Mouse (Mus musculus): Measurements from ENCODE around the gene Fam71e1. TPM values are rescaled to one million over a fixed set of nuclear protein-coding genes. Genes with fewer than 3 reads are reported as not detected.

Fam71e1 gene
- polyA plus RNA-seq, 1 experiment from 2014 or later: 25.3 TPM

GRCm38 (mm10) chr7:44526414-44527154 lies 30.2 kb downstream of the Fam71e1 start:
- ATAC-seq (replicated peaks; ENCODE audit: low FRiP score): no peak
- no peak overlapping the region for H3K9ac ChIP-seq (ENCODE audit: low read length)

DNA sequence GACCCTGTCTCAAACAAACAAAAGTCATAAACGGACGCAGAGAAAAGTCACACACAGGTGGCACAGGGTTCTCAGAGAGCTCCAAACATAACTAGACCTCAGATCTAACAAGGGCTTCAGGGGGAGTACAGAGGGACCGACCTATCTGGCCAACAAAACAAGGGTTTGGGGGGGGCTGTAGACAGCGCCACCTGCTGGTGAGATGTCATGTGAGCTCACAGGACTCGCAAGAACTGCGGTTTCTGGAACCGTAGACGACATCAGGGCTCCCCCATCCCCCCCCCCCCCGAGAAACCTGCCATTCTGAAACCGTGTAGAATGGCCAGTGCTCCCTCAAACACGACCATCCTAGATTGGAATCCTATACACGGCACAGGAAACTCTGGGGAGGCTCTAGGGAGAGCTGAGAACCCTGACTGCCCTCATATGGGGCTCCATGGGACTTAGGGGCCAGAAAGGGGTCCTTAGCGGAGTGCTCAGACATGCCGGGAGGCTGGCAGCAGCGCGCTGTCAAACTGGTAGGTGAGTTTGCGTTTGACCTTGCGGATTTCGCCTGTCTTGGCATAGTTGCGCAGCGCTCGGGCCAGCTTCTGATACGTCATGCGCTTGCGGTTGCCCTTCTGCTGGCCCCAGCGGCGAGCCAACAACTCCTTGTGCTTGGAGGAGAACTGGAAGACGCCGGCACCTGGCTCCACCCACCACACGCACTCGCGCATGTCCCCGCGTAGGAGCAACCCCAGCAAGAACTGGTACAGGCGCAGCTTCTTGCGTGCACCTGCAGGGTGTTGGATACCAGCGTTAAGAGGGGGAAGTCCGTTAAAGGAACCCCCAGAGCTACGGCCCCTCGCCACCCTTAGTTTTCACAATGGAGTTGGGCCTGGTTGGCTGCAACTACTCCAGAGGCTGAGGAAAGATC lies 31.4 kb downstream of the Fam71e1 start:
- H3K27me3 ChIP-seq (ENCODE audit: control insufficient read depth, insufficient read depth, low read length): peaks cover 4% of the 10 kb centered on the region; the same call in 1 of the 2 replicates

More at GRCm38 (mm10) chr7:44526414-44527154, 30.2 kb downstream of the Fam71e1 start:
- Histone ChIP-seq H3K4me1 (replicated peaks; ENCODE audit: control insufficient read depth, insufficient read depth, low read length) (0 out of 2 replicates have a peak, but pooled peaks cover 5% of the 10 kb centered on the region), H3K4me2 (ENCODE audit: low read depth, low read length, severe bottlenecking) (no peak overlapping the region), H3K27me3 (ENCODE audit: control insufficient read depth, insufficient read depth, low read length) (peaks cover 7% of the 10 kb centered on the region; the same call in 1 of the 2 replicates), H3K9me3 (ENCODE audit: control insufficient read depth, low read length) (no peaks in the 10 kb centered on the region), H3K27ac (ENCODE audit: low read depth, low read length) (no peak overlapping the region), H3K4me3 (ENCODE audit: low read depth, low read length) (no peak overlapping the region), H3K36me3 (ENCODE audit: control insufficient read depth, insufficient read depth, low read length) (no peaks in the 10 kb centered on the region)
- 89% methylated on average over 14 of the region's 14 CpGs for WGBS
- DNase-seq (ENCODE audit: low spot score): no peak

GRCm38 (mm10) chr7:44529518-44529917 lies 33.1 kb downstream of the Fam71e1 start:
- WGBS: 70% methylated on average over 5 of the region's 5 CpGs
- Histone ChIP-seq H3K27me3 (ENCODE audit: control insufficient read depth, insufficient read depth, low read length) (peaks cover 3% of the 10 kb centered on the region; the same call in 1 of the 2 replicates), H3K4me3 (ENCODE audit: low read depth, low read length) (no peak overlapping the region), H3K9ac (ENCODE audit: low read length) (no peak overlapping the region), H3K4me1 (replicated peaks; ENCODE audit: control insufficient read depth, insufficient read depth, low read length) (0 out of 2 replicates have a peak, but pooled peaks cover 5% of the 10 kb centered on the region), H3K9me3 (ENCODE audit: control insufficient read depth, low read length) (no peaks in the 10 kb centered on the region), H3K36me3 (ENCODE audit: control insufficient read depth, insufficient read depth, low read length) (peaks cover 10% of the 10 kb centered on the region), H3K27ac (ENCODE audit: low read depth, low read length) (no peak overlapping the region), H3K4me2 (ENCODE audit: low read depth, low read length, severe bottlenecking) (no peak overlapping the region)
- ATAC-seq (replicated peaks; ENCODE audit: low FRiP score) (no peak), DNase-seq (ENCODE audit: low spot score) (no peak)

More for the DNA sequence above, 31.4 kb downstream of the Fam71e1 start:
- Histone ChIP-seq H3K4me3 (ENCODE audit: low read depth, low read length) (peak overlapping the region; percentile 27), H3K36me3 (ENCODE audit: control insufficient read depth, insufficient read depth, low read length) (no peaks in the 10 kb centered on the region), H3K4me2 (ENCODE audit: low read depth, low read length, severe bottlenecking) (peak overlapping the region; percentile 66), H3K4me1 (replicated peaks; ENCODE audit: control insufficient read depth, insufficient read depth, low read length) (0 out of 2 replicates have a peak, but pooled peaks cover 5% of the 10 kb centered on the region), H3K27ac (ENCODE audit: low read depth, low read length) (no peak overlapping the region), H3K9ac (ENCODE audit: low read length) (peak overlapping the region; percentile 39; the same call in 1 of the 2 replicates), H3K9me3 (ENCODE audit: control insufficient read depth, low read length) (no peaks in the 10 kb centered on the region)
- ATAC-seq (replicated peaks; ENCODE audit: low FRiP score) (no peak; the same call in 1 of the 2 replicates), DNase-seq (ENCODE audit: low spot score) (peak; percentile 88)
- 6% methylated on average over 40 of the region's 40 CpGs for WGBS

DNA sequence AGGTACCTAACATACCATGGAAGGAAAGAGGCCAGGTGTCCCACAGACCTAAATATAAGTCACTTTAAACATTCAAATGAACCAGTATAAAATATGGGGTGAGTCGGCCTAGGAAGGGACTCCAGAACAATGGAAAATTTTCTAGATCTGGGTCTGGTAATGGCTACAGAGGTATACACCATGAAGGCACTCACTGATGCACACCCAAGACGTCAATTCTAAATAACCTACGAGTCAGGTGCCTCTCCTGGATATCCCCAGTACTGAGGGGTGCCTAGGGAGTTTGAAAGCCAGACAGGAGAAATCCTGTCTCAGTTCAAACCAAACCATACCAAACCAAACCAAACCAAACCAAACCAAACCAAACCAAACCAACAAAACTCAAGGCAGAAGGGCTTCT lies 34.1 kb downstream of the Fam71e1 start:
- Histone ChIP-seq H3K27me3 (ENCODE audit: control insufficient read depth, insufficient read depth, low read length) (0 out of 2 replicates have a peak, but pooled peaks cover 1% of the 10 kb centered on the region), H3K4me3 (ENCODE audit: low read depth, low read length) (no peak overlapping the region), H3K27ac (ENCODE audit: low read depth, low read length) (no peak overlapping the region), H3K4me2 (ENCODE audit: low read depth, low read length, severe bottlenecking) (no peak overlapping the region), H3K36me3 (ENCODE audit: control insufficient read depth, insufficient read depth, low read length) (peaks cover 10% of the 10 kb centered on the region), H3K4me1 (replicated peaks; ENCODE audit: control insufficient read depth, insufficient read depth, low read length) (0 out of 2 replicates have a peak, but pooled peaks cover 3% of the 10 kb centered on the region), H3K9me3 (ENCODE audit: control insufficient read depth, low read length) (no peaks in the 10 kb centered on the region), H3K9ac (ENCODE audit: low read length) (no peak overlapping the region)
- no peak for ATAC-seq (replicated peaks; ENCODE audit: low FRiP score)
- 78% methylated on average over 3 of the region's 3 CpGs for WGBS
- no peak for DNase-seq (ENCODE audit: low spot score)

DNA sequence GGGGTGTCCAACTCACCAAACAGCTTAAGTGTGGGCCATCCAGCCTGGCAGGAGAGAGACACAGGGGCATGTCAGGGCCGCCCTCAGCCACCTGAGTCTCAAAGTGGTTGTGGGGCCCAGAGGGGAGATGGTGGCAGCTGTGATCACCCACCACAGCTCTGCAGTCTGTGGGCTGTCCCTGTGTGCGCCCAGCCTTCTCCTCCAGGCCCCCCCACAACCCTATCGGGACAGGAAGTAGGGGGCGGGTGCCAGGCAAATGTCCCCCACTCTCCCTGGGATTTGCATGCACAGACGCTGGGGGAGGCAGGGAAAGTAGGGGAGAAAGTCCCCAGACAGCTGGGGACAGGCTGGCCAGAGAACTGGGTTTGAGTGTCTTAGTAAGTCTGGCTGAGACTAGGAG lies 34.8 kb downstream of the Fam71e1 start:
- no peaks in the 10 kb centered on the region for H3K9me3 ChIP-seq (ENCODE audit: control insufficient read depth, low read length)
- ATAC-seq (replicated peaks; ENCODE audit: low FRiP score): no peak
- H3K27me3 ChIP-seq (ENCODE audit: control insufficient read depth, insufficient read depth, low read length): no peaks in the 10 kb centered on the region
- no peak overlapping the region for H3K27ac ChIP-seq (ENCODE audit: low read depth, low read length)
- 54% methylated on average over 5 of the region's 5 CpGs for WGBS
- peaks cover 10% of the 10 kb centered on the region for H3K36me3 ChIP-seq (ENCODE audit: control insufficient read depth, insufficient read depth, low read length)
- H3K9ac ChIP-seq (ENCODE audit: low read length): no peak overlapping the region
- no peak overlapping the region for H3K4me2 ChIP-seq (ENCODE audit: low read depth, low read length, severe bottlenecking)
- H3K4me1 ChIP-seq (replicated peaks; ENCODE audit: control insufficient read depth, insufficient read depth, low read length): 0 out of 2 replicates have a peak, but pooled peaks cover 3% of the 10 kb centered on the region
- DNase-seq (ENCODE audit: low spot score): no peak
- H3K4me3 ChIP-seq (ENCODE audit: low read depth, low read length): no peak overlapping the region

GRCm38 (mm10) chr7:44531946-44532732 lies 35.8 kb downstream of the Fam71e1 start, which contains the start of gene Spib:
Gene Spib, minus strand, starts transcription at chr7:44532071.
- Histone ChIP-seq H3K27me3 (ENCODE audit: control insufficient read depth, insufficient read depth, low read length) (no peaks in the 10 kb centered on the region), H3K4me1 (replicated peaks; ENCODE audit: control insufficient read depth, insufficient read depth, low read length) (0 out of 2 replicates have a peak, but pooled peaks cover 3% of the 10 kb centered on the region), H3K4me2 (ENCODE audit: low read depth, low read length, severe bottlenecking) (no peak within 1 kb of the TSS), H3K27ac (ENCODE audit: low read depth, low read length) (no peak within 1 kb of the TSS), H3K36me3 (ENCODE audit: control insufficient read depth, insufficient read depth, low read length) (peaks cover 10% of the 10 kb centered on the region), H3K4me3 (ENCODE audit: low read depth, low read length) (no peak within 1 kb of the TSS), H3K9ac (ENCODE audit: low read length) (no peak within 1 kb of the TSS), H3K9me3 (ENCODE audit: control insufficient read depth, low read length) (no peaks in the 10 kb centered on the region)
- 82% methylated on average over 4 of the region's 4 CpGs for WGBS
- no peak for ATAC-seq (replicated peaks; ENCODE audit: low FRiP score)
- no peak for DNase-seq (ENCODE audit: low spot score)

GRCm38 (mm10) chr7:44532918-44533745 lies 36.8 kb downstream of the Fam71e1 start:
- WGBS: 89% methylated on average over 29 of the region's 29 CpGs
- H3K27ac ChIP-seq (ENCODE audit: low read depth, low read length): no peak overlapping the region
- peaks cover 10% of the 10 kb centered on the region for H3K36me3 ChIP-seq (ENCODE audit: control insufficient read depth, insufficient read depth, low read length)
- H3K9ac ChIP-seq (ENCODE audit: low read length): no peak overlapping the region
- no peaks in the 10 kb centered on the region for H3K27me3 ChIP-seq (ENCODE audit: control insufficient read depth, insufficient read depth, low read length)
- DNase-seq (ENCODE audit: low spot score): no peak
- ATAC-seq (replicated peaks; ENCODE audit: low FRiP score): no peak
- H3K9me3 ChIP-seq (ENCODE audit: control insufficient read depth, low read length): no peaks in the 10 kb centered on the region
- 0 out of 2 replicates have a peak, but pooled peaks cover under 1% of the 10 kb centered on the region for H3K4me1 ChIP-seq (replicated peaks; ENCODE audit: control insufficient read depth, insufficient read depth, low read length)
- H3K4me2 ChIP-seq (ENCODE audit: low read depth, low read length, severe bottlenecking): no peak overlapping the region
- H3K4me3 ChIP-seq (ENCODE audit: low read depth, low read length): no peak overlapping the region
